Mouse (Mus musculus) liver, postnatal 0 days (tissue): ENCODE measurements around the gene Anks1. TPM values are rescaled to one million over a fixed set of nuclear protein-coding genes. Genes with fewer than 3 reads are reported as not detected.

Source experiments
- ATAC-seq: fragments of 200-750 bp; cut with Nextera tagmentation; 2 replicates; pipeline ENCODE4 v1.8.0; 2017; ENCODE audit warnings: mild to moderate bottlenecking, moderate library complexity
- DNase-seq: peaks from one replicate; pipeline ENCODE4 v3.0.0-alpha.2; 2016
- H3K27ac ChIP-seq: fragments of 300-500 bp; sonication (generic); 2 replicates; pipeline ENCODE4 v1.5.1; 2014; ENCODE audit warnings: antibody characterized with exemption, moderate library complexity, mild to moderate bottlenecking, low read depth
- H3K27me3 ChIP-seq: fragments of 300-500 bp; sonication (generic); 2 replicates; pipeline ENCODE4 v1.6.1; 2014; ENCODE audit warnings: low read length, control low read depth, mixed read lengths; ENCODE audit not compliant: insufficient read depth
- H3K36me3 ChIP-seq: fragments of 300-500 bp; sonication (generic); replicated peaks from 2 replicates; pipeline ENCODE4 v1.6.1; 2014; ENCODE audit warnings: mild to moderate bottlenecking, control low read depth, low read length, moderate library complexity, mixed read lengths; ENCODE audit not compliant: insufficient read depth
- H3K4me1 ChIP-seq: fragments of 300-500 bp; sonication (generic); 2 replicates; pipeline ENCODE4 v1.6.1; 2014; ENCODE audit warnings: antibody characterized with exemption, mild to moderate bottlenecking, control low read depth; ENCODE audit not compliant: insufficient read depth
- H3K4me2 ChIP-seq: fragments of 300-500 bp; sonication (generic); 2 replicates; pipeline ENCODE4 v1.6.1; 2014; ENCODE audit warnings: low read depth, mild to moderate bottlenecking, low read length, moderate library complexity, mixed read lengths
- H3K4me3 ChIP-seq: fragments of 300-500 bp; sonication (generic); 2 replicates; pipeline ENCODE4 v1.5.1; 2014; ENCODE audit warnings: low read depth, low read length
- H3K9ac ChIP-seq: fragments of 300-500 bp; sonication (generic); replicated peaks from 2 replicates; pipeline ENCODE4 v1.6.1; 2014; ENCODE audit warnings: mild to moderate bottlenecking, moderate library complexity
- H3K9me3 ChIP-seq: fragments of 300-500 bp; sonication (generic); 2 replicates; pipeline ENCODE4 v1.6.1; 2016; ENCODE audit warnings: mild to moderate bottlenecking, control low read depth, low read length, mixed read lengths
- CTCF ChIP-seq: sonication (generic); IDR thresholded peaks from 2 replicates; pipeline ENCODE4 v1.5.1; 2016; ENCODE audit warnings: antibody characterized with exemption, low read depth
- EP300 ChIP-seq: IDR thresholded peaks from 2 replicates; pipeline ENCODE4 v1.6.1; 2016; ENCODE audit warnings: antibody characterized with exemption, low read depth, mild to moderate bottlenecking
- WGBS: fragments of 180-500 bp; shearing (Covaris S2); extraction: QIAGEN DNeasy Blood & Tissue Kit; methylation state at CpG from one replicate; pipeline ENCODE4 v1.1.7; 2014; ENCODE audit not compliant: insufficient replicate concordance; 5-methylcytosine and 5-hydroxymethylcytosine counted together
- polyA plus RNA-seq: library from polyadenylated mRNA; unstranded; fragments of >200 nt; fragmentation: Nextera tagmentation; extraction: Ambion mirVana; gene quantifications from 2 replicates; pipeline ENCODE4 v1.2.1, GENCODE M21; 2015

Anks1 gene
- polyA plus RNA-seq, 1 experiment from 2014 or later = 3.0 TPM

DNA sequence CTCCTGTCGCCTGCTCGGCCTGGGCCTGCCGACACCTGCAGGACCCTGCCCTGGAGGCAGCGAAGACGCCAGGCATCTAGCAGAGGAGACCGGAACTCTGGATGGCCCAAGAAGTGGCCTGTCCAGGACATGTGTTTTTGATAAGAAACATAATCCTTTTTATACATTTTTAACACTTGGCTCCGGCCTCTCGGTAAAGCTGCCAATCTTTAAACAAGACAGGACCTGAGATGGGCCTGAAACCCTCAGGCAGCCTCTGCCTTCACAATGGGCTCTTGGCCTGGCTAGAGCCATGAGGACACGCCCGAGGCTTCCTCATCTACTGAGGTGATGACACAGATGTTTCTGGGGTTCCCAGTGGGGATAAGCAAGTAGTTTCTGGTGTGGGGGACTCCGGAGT is 151.6 kb downstream of the Anks1 start:
- Histone ChIP-seq H3K36me3 (peaks cover 33% of the 10 kb centered on the region), H3K4me2 (no peak overlapping the region), H3K27ac (no peak overlapping the region), H3K4me3 (no peak overlapping the region), H3K27me3 (no peaks in the 10 kb centered on the region), H3K9me3 (no peaks in the 10 kb centered on the region), H3K9ac (no peak overlapping the region), H3K4me1 (no peaks in the 10 kb centered on the region)
- 86% methylated on average over 11 of the region's 11 CpGs for WGBS
- no peak for TF ChIP-seq EP300
- no peak for TF ChIP-seq CTCF
- ATAC-seq = no peak
- DNase-seq = no peak

DNA sequence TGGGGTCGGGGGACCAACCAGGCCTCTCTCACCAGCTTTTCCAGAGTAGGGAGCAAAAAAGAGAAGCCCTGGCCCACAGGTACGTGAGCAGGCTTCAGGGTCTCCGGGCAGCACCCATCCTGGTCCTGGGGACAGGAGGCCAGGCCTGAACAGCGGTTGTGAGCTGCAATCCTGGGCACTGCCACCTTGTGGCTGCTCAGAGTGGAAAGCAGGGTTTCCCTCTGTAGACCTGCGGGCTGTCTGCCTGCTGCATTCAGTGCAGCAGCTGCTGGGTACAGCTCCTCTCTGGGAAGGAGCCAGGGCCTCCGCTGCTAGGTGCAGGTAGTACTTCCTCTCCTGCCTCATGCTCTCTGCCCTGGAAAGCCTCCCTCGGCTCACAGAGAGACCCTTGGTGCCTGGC is 152.4 kb downstream of the Anks1 start:
- Histone ChIP-seq H3K27ac (no peak overlapping the region), H3K4me1 (no peaks in the 10 kb centered on the region), H3K36me3 (peaks cover 30% of the 10 kb centered on the region), H3K9me3 (no peaks in the 10 kb centered on the region), H3K4me2 (no peak overlapping the region), H3K4me3 (no peak overlapping the region), H3K9ac (no peak overlapping the region), H3K27me3 (no peaks in the 10 kb centered on the region)
- no peak for TF ChIP-seq EP300
- TF ChIP-seq CTCF = peak; percentile 58
- DNase-seq = no peak
- ATAC-seq = no peak
- 58% methylated on average over 7 of the region's 7 CpGs for WGBS

DNA sequence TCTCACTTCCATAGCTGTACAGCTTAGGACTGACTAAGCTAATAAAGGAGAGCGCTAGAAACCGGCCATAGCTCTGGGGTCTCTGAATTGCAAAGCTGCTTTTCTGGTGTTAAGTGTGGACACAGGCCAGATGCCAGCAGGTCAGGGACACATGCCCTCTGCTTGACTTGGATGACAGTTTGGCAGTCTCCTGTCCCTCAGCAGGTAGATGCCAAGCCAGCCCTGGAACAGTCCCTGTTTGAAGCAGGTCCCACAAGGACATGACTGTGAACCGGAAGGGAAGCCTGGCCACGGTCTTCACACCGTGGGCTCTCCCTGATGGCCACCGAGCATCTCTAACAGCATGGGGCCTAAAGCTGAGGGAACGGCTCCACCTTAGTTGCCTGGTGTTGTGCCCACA is 153.6 kb downstream of the Anks1 start:
- ATAC-seq (no peak), DNase-seq (no peak)
- Histone ChIP-seq H3K9ac (no peak overlapping the region), H3K36me3 (peaks cover 28% of the 10 kb centered on the region), H3K4me2 (no peak overlapping the region), H3K27me3 (no peaks in the 10 kb centered on the region), H3K27ac (no peak overlapping the region), H3K9me3 (no peaks in the 10 kb centered on the region), H3K4me3 (no peak overlapping the region), H3K4me1 (no peaks in the 10 kb centered on the region)
- no peak for TF ChIP-seq CTCF
- no peak for TF ChIP-seq EP300
- WGBS = 84% methylated on average over 7 of the region's 7 CpGs

DNA sequence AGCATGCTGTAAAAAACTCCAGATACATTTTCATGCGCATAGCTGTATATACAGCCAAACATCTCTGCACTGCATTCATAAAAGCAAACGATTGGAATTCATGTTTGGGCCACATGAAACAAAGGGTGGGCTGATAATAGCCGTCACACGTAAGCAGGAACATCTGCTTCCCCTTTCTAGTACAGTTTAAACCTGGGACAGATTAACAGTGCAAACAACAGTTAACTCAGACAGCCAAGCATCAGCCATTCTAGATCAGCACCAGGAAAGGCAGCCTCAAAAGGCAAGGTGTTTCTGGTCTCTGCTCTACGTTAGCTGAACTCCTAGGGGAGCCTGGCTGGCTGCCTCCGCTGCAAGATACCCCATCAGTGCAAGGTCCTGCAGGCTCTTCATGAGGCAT is 154.1 kb downstream of the Anks1 start:
- peaks cover 27% of the 10 kb centered on the region for H3K36me3 ChIP-seq
- WGBS = 69% methylated on average over 6 of the region's 6 CpGs
- DNase-seq (no peak), ATAC-seq (no peak)
- no peaks in the 10 kb centered on the region for H3K4me1 ChIP-seq
- H3K4me3 ChIP-seq = no peak overlapping the region
- no peaks in the 10 kb centered on the region for H3K27me3 ChIP-seq
- H3K4me2 ChIP-seq = no peak overlapping the region
- H3K9ac ChIP-seq = no peak overlapping the region
- TF ChIP-seq CTCF (no peak), EP300 (no peak)
- no peaks in the 10 kb centered on the region for H3K9me3 ChIP-seq
- no peak overlapping the region for H3K27ac ChIP-seq

DNA sequence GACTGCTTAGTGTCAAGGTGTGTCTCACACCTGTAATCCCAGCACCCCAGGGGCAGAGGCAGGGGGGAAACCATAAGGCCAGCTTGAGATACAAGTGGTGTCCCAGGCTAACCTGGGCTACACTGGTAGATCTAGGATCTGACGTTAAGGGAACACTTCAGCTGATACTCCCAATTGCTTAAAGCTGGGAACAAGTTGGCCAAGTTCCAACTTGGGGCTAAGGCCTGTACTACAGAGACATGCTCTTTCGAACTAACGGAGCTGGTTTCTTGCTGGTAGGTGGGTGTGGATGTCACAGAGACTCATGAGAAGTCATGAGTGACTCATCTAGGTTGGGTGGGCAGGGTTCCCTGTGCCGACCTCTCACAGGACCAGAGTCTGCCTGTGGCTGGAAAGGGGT is 158.2 kb downstream of the Anks1 start:
- no peak for DNase-seq
- H3K9me3 ChIP-seq = no peaks in the 10 kb centered on the region
- no peak for ATAC-seq
- H3K4me1 ChIP-seq = no peaks in the 10 kb centered on the region
- no peak for TF ChIP-seq CTCF
- no peak for TF ChIP-seq EP300
- H3K9ac ChIP-seq = no peak overlapping the region
- 72% methylated on average over 4 of the region's 4 CpGs for WGBS
- H3K36me3 ChIP-seq = peaks cover 4% of the 10 kb centered on the region; the same call in 1 of the 2 replicates
- H3K4me3 ChIP-seq = no peak overlapping the region
- no peak overlapping the region for H3K4me2 ChIP-seq
- no peak overlapping the region for H3K27ac ChIP-seq
- no peaks in the 10 kb centered on the region for H3K27me3 ChIP-seq

DNA sequence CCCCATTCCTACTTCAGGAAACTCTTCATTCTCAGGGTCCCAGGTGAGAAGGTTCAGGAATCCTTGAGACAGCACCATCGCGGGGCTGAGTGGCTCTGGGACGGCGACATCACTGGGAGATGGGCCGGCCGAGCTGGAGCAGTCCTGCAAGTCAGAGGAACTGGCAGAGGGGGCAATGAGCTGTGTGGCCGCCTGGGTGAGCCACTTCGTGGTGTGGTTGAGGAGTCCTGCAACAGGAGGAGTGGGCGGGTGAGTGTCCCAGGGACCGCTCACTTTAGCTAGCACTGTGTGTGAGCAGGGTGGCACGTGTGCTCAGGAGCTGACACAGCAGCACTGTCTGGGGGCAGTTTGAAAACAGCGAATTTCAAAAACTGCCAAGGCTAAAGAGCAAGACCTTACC is 160.3 kb downstream of the Anks1 start:
- Histone ChIP-seq H3K9ac (no peak overlapping the region), H3K27me3 (no peaks in the 10 kb centered on the region), H3K27ac (no peak overlapping the region), H3K36me3 (no peaks in the 10 kb centered on the region), H3K4me3 (no peak overlapping the region), H3K9me3 (no peaks in the 10 kb centered on the region), H3K4me1 (no peaks in the 10 kb centered on the region), H3K4me2 (no peak overlapping the region)
- TF ChIP-seq EP300 (no peak), CTCF (no peak)
- DNase-seq (no peak), ATAC-seq (no peak)
- WGBS = 16% methylated on average over 12 of the region's 12 CpGs

DNA sequence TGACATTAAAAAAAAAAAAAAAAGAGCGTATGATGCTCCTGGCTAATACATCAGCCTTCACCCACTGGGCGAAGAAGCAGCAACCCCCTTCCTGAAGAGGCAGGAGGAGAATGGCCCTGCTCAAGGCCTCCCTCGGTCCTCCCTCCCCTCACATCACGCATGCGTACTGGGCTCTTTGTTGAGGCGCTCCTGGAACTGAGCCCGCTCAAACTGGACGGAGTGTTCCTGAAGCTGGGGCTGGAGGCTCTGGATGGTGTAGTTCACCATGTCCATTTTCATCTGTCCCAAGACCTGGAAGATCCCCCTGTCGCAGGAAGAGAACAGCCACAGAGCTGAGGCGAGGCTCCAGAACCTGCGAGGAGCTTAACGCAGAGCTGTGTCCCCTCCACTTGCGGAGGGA is 161.2 kb downstream of the Anks1 start:
- WGBS = 83% methylated on average over 13 of the region's 13 CpGs
- H3K4me3 ChIP-seq = no peak overlapping the region
- no peak for DNase-seq

More for the DNA sequence above, 161.2 kb downstream of the Anks1 start:
- Histone ChIP-seq H3K27me3 (no peaks in the 10 kb centered on the region), H3K4me1 (no peaks in the 10 kb centered on the region), H3K36me3 (no peaks in the 10 kb centered on the region), H3K4me2 (no peak overlapping the region), H3K9me3 (no peaks in the 10 kb centered on the region), H3K9ac (no peak overlapping the region), H3K27ac (no peak overlapping the region)
- no peak for ATAC-seq
- no peak for TF ChIP-seq EP300
- TF ChIP-seq CTCF = no peak
